Mouse (Mus musculus) mouse embryonic stem cell (cell line): ENCODE measurements around the gene Zfp457.

Experiments
- in situ Hi-C, 2 experiments: fragments of 300-500 bp; cut with MboI; formaldehyde crosslinking; loops; 1 replicate in 1 of 2; 3 replicates in 1 of 2; pipeline ENCODE4 v1.14.3; 2019 to 2020; ENCODE audit warnings: low sequenced_read_pairs in 2 of 2, low pct_unique_long_range_greater_than_20kb in 1 of 2, mixed read lengths in 1 of 2; ENCODE audit not compliant: unreplicated experiment in 1 of 2

The Zfp457 gene

DNA sequence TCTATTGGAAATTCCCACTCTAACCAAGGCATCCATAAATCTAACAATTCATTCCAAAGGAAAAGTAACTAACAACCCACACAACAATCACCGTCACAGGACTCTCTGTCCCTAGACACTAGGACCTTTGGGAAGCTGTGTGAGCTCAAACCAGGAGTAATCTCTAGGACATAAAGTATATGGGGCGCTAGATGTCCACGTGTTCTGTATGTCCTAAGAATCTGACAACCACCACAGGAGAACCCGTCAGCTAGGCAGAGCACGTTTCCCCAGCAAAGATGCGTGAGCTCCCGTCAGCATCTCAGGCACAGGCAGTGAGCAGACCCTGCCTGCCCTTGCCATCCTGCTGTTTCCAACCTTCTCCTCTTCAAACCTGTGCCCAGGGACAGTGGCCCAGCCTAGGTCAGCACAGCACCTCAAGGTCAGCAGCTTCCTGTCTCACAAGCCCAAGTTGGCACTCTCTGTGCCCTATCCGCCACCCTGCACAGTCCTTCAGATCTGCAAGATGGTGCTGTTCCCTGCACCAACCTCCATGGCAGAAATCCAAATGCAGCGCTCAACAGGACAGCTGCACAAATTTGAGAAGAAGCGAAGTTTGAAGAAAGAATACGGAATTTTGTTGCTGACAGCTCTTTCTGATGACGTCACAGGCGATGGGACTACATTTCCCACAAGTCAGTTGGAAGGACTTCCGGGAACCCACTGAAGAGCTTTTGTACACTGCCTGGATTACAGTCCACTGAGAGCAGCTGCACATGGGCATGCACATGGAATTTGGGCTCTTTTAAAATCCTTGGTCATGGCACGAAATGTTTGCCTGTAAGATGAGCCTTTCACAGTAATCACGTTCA is at the start of gene Zfp457:
Zfp457 (minus strand) TSS at position 664 of the 851 bp plus-strand sequence.
- in situ Hi-C loops = loop anchor here in 1 of 2 experiments (5.0 kb wide), 1 partner anchor 179 kb away; no protein-coding TSS in a partner anchor

DNA sequence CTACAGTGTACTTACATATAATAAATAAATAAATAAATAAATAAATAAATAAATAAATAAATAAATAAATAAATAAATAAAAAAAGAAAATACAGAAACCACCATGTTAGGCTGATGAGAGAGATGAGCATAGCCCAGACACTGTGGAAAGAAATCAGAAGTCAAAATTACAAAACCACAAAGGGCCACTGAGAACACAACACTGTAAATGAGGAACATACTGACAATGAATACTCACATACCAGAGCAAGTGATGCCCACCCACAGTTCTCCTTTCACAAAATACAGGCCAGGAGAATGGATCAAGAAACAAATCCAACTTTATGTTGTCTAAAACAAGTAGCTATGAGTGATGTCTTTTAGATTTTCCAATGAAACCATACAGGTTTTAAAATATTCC is 45.6 kb upstream of the Zfp457 start:
- in situ Hi-C loops = no loop called here

DNA sequence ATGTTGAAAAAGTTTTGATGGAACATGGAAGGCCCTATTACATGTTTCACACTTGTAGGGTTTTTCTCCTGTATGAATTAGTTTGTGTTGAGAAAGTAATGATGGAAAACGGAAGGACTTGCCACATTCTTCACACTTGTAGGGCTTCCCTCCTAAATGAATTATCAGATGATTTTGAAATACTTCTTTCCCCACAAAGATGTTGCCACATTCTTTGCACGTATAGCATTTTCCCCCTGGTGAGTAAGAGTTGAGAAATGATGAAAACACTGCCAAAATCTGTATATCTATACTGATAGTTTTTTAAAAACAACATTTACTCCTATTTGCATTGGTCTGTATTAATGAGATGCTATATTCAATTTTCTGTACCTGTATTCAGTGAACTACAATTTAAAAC is 37.1 kb upstream of the Zfp457 start:
- in situ Hi-C loops = no loop called here

DNA sequence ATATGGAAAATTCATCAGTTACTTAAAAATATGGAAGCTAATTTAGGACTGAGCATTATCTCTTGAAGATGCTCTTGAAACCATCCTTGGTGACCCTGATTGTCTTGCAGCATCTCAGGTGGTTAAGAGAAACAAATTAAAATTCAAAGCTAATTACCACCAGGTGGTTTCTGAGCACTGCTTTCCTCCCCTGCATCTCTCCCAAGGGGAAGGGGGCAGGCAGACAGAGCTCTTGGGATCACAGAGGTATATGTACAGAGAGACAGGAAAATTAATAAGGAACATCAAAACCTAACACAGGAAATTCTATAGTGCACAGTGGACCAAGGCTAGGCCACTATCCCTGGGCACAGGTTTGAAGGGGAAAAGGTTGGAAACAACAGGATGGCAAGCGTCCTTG is 26.6 kb upstream of the Zfp457 start:
- in situ Hi-C loops = no loop called here

DNA sequence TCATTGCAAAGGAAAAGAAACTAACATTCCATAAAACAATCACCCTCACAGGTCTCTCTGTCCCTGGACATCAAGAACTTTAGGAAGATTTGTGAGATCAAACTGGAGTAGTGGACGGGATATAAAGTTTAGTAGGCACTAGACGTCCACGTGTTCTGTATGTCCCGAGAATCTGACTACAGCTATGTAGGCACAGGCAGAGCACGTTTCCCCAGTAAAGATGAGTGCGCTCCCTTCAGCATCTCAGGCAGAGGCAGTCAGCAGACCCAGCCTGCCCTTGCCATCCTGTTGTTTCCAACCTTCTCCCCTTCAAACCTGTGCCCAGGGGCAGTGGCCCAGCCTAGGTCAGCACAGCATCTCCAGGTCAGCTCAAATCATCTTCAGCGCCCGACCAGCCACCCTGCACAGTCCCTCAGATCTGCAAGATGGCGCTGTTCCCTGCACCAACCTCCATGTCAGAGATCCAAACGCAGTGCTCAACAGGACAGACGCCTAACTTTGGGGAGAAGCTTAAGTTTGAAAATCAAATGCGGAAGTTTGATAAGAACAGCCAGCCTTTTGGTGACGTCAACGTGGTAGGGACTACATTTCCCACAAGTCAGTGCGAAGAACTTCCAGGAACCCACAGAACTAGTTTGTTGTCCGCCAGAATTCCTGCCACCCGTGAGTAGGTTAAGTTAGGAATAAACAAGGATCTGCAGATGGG is 25.9 kb upstream of the Zfp457 start, which contains the start of gene Zfp595:
Zfp595 (minus strand) TSS at position 552 of the 706 bp plus-strand sequence.
- in situ Hi-C loops = no loop called here

DNA sequence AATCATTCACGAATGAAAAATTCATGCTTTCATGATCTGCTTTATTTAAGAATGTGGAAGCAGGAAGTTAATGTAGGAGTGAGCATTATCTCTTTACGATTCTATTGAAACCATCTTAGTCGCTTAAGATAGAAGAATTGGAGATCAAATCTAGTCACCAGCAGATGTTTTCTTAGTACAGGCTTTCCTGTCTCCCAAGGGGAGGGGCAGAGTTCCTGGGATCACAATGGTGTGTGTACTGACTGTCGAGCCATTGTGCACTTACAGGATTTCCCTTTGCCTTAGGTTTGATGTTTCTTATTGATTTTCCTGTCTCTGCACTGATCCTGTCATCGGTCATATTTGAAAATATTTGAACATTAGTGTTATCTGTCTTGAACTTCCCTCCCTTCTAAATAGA is 433 bp upstream of the Zfp457 start:
- in situ Hi-C loops = loop anchor here in 1 of 2 experiments (5.0 kb wide), 1 partner anchor 179 kb away; no protein-coding TSS in a partner anchor

DNA sequence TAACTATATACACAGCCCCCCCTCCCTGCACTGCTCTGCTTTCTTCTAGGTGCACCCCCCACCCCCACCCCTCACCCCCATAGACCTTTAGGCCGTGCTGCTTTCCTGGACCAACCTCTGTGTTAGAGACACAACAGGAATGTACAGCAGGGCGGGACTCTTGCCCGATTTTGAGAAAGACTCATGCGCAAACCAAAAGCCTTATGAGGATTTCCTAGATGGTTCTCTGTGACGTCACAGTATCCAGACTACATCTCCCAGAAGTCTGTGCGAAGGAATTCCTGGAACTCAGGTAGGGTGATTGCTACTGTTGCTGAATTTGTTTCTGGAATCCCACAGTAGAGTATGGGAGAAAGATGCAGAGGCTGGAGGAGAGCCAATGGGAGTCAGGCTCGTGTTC is 28.0 kb downstream of the Zfp457 start, which contains the start of gene Zfp458:
Zfp458 (minus strand) TSS at position 153 of the 400 bp plus-strand sequence.
- in situ Hi-C loops = no loop called here

DNA sequence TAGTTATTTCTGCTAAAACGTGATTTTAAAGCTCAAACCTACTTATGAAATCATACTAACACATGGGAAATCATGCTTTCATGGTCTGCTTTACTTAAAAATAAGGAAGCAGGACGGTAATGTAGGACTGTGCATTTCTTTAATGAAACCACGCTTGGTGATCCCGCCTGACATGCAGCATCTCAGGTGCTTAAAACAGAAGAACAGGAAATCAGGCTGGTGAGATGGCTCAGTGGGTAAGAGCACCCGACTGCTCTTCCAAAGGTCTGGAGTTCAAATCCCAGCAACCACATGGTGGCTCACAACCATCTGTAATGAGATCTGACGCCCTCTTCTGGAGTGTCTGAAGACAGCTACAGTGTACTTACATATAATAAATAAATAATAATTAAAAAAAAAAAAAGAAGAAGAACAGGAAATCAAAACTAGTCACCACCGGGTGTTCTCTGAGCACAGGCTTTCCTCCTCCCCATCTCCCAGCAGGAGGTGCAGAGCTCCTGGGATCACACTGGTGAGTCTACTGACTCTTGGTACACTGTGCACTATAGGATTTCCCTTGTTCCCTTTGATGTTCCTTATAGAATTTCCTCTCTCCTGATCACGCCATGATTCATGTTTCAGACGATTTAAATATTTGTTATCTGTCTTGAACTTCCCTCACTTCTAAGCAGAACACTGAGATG is 36.8 kb downstream of the Zfp457 start:
- in situ Hi-C loops = loop anchor here in 1 of 2 experiments (5.0 kb wide), 1 partner anchor 458 kb away; the partner anchor contains the start of gene Zfp65

DNA sequence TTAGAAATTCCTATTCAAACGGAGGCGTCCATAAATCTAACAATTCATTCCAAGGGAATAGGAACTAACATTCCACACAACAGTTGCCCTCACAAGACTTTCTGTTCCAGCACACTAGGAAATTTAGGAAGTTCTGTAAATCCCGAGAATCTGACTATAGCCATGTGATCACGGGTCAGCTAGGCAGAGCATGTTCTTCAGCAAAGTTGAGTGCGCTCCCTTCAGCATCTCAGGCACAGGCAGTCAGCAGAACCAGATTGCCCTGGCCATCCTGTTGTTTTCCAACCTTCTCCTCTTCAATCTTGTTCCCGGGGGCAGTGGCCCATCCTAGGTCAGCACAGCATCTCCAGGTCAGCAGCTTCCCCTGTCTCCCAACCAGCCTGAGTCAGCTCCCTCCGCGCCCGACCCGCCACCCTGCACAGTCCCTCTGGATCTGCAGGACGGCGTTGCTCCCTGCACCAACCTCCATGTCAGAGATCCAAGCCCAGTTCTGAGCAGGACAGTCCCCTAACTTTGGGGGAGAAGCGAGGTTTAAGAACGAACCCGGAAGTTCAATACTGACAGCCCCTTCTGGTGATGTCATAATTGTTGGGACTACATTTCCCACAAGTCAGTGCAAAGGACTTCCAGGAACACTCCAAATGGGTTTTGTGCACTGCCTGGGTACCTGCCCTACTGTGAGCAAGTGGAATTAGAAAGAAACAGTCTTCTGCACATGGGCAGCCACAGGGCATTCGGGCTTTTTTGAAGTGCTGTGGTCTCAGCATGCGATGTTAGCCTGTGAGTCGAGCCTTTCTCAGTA is 37.5 kb downstream of the Zfp457 start:
- in situ Hi-C loops = loop anchor here in 1 of 2 experiments (5.0 kb wide), 1 partner anchor 459 kb away; the partner anchor contains the start of gene Zfp65
